10 mouse cellular contexts compared by ENCODE assay signal in the genomic region with DNA sequence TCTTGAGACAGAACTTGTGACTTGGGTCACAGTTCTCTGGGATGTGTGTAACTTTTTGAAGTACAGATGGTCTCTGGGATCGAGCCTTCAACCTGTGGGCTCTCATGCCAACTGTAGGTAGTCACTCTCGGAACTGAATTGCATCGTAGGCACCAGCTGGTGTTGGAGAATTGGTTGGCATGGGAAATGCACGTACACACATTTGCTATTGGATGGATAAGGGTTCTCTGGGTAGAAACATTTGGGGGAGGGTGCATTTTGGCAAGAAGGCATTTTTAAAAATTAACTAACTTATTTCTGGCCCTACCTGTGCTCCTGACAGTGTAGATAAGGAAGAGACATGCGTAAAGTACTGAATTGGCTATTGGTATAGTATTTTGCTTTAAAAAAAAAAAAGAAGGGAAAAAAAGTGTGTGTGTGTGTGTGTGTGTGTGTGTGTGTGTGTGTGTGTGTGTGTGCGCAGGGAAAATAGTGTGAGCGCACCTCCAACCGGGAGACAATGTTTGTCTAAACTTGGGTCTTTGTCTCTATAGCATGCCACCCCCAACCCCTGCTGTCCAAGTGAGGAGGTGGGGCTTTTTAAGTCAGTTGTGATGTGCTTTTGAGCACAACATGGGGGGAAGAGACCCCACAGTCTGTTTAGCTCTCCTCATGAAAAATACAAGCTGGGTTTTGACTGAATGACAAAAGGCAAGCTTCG. TPM values are rescaled to one million over a fixed set of nuclear protein-coding genes. Genes with fewer than 3 reads are reported as not detected.
DNase-seq lines count a peak whose midpoint lies in the region; ATAC-seq lines count a peak whose summit lies in the region.
"Had no signal": no experiment of that assay in that cellular context is flagged by ENCODE, and none has a peak within 500 bp of the region (broad histone marks: within the 10 kb centered on the region; RNA-seq: fewer than 3 reads in every experiment).

No protein-coding gene starts in this region.

- WGBS in heart, embryonic 14.5 days, result 76% methylated on average over 9 of the region's 9 CpGs
- 48% methylated on average over 9 of the region's 9 CpGs for WGBS in hindbrain, embryonic 15.5 days
- 51% methylated on average over 9 of the region's 9 CpGs for WGBS in midbrain, embryonic 14.5 days

- peak overlapping the region; percentile 44; the same call in 1 of the 2 replicates for H3K9ac ChIP-seq in heart, embryonic 14.5 days (ENCODE audit: low read length)
- H3K9ac ChIP-seq in hindbrain, embryonic 15.5 days, result no peak overlapping the region
- no peak overlapping the region for H3K9ac ChIP-seq in midbrain, embryonic 14.5 days (replicated peaks; ENCODE audit: low read length)

- H3K4me3 ChIP-seq in heart, embryonic 14.5 days (ENCODE audit: control insufficient read depth in 1 of 2, insufficient read depth in 1 of 2, low read depth in 1 of 2, low read length in 2 of 2), result peak overlapping the region in 1 of 2 experiments; percentile 1; a peak in 2 of 4 replicates
- H3K4me3 ChIP-seq in brown adipose tissue, adult 24 weeks (ENCODE audit: insufficient read depth, low read depth, low read length), result no peak overlapping the region
- no peak overlapping the region for H3K4me3 ChIP-seq in hindbrain, embryonic 15.5 days
- H3K4me3 ChIP-seq in midbrain, embryonic 14.5 days (replicated peaks; ENCODE audit: low read depth, low read length), result no peak overlapping the region

- peak overlapping the region; percentile 69 to 92 for H3K27ac ChIP-seq in heart, embryonic 14.5 days (replicated peaks in 1 of 2; ENCODE audit: control insufficient read depth in 1 of 2, insufficient read depth in 1 of 2, low read depth in 2 of 2, low read length in 2 of 2)
- H3K27ac ChIP-seq in brown adipose tissue, adult 24 weeks (replicated peaks; ENCODE audit: low read depth, low read length), result peak overlapping the region; percentile 73
- H3K27ac ChIP-seq in hindbrain, embryonic 15.5 days (replicated peaks), result peak overlapping the region; percentile 69
- H3K27ac ChIP-seq in midbrain, embryonic 14.5 days (replicated peaks; ENCODE audit: low read depth, low read length), result peak overlapping the region; percentile 20

- H3K9me3 ChIP-seq in heart, embryonic 14.5 days (ENCODE audit: control insufficient read depth, low read length), result no peaks in the 10 kb centered on the region
- no peaks in the 10 kb centered on the region for H3K9me3 ChIP-seq in hindbrain, embryonic 15.5 days
- no peaks in the 10 kb centered on the region for H3K9me3 ChIP-seq in midbrain, embryonic 14.5 days (ENCODE audit: control insufficient read depth, low read length)

- H3K4me2 ChIP-seq in heart, embryonic 14.5 days (ENCODE audit: low read length), result peak overlapping the region; percentile 50
- peak overlapping the region; percentile 37 for H3K4me2 ChIP-seq in hindbrain, embryonic 15.5 days
- 0 out of 2 replicates have a peak overlapping the region, but pooled peaks have one; percentile 16 for H3K4me2 ChIP-seq in midbrain, embryonic 14.5 days (ENCODE audit: low read length)

- no peak for DNase-seq in heart, adult 8-10 months (ENCODE audit: low spot score)
- no peak for DNase-seq in midbrain, embryonic 14.5 days
- no peak for DNase-seq in left cerebral cortex, adult 18-20 months (ENCODE audit: low spot score in 2 of 2)
- no peak for DNase-seq in natural killer cell, adult 2 months (ENCODE audit: low spot score in 2 of 2)
- DNase-seq in kidney, adult 8-10 months, result no peak

- no peaks in the 10 kb centered on the region for H3K36me3 ChIP-seq in heart, embryonic 14.5 days (ENCODE audit: control insufficient read depth, insufficient read depth, low read length)
- no peaks in the 10 kb centered on the region for H3K36me3 ChIP-seq in hindbrain, embryonic 15.5 days
- H3K36me3 ChIP-seq in midbrain, embryonic 14.5 days (ENCODE audit: control insufficient read depth, insufficient read depth, low read length), result no peaks in the 10 kb centered on the region

- H3K4me1 ChIP-seq in heart, embryonic 14.5 days (ENCODE audit: control insufficient read depth in 2 of 2, insufficient read depth in 2 of 2, low read length in 2 of 2), result peaks cover 11 to 13% of the 10 kb centered on the region in 2 experiments
- H3K4me1 ChIP-seq in brown adipose tissue, adult 24 weeks (ENCODE audit: control insufficient read depth, insufficient read depth, insufficient read length, low read length), result peaks cover 13% of the 10 kb centered on the region
- peaks cover 24% of the 10 kb centered on the region for H3K4me1 ChIP-seq in hindbrain, embryonic 15.5 days (replicated peaks)
- H3K4me1 ChIP-seq in midbrain, embryonic 14.5 days (ENCODE audit: control insufficient read depth, insufficient read depth, low read length), result peaks cover 21% of the 10 kb centered on the region

- H3K27me3 ChIP-seq in heart, embryonic 14.5 days (ENCODE audit: control insufficient read depth, insufficient read depth, low read length), result no peaks in the 10 kb centered on the region
- H3K27me3 ChIP-seq in hindbrain, embryonic 15.5 days, result no peaks in the 10 kb centered on the region
- no peaks in the 10 kb centered on the region for H3K27me3 ChIP-seq in midbrain, embryonic 14.5 days (ENCODE audit: control insufficient read depth, insufficient read depth, low read length)

- no peak for ATAC-seq in heart, embryonic 14.5 days (ENCODE audit: insufficient number of reproducible peaks, insufficient read depth, low FRiP score, low read depth)
- no peak for ATAC-seq in hindbrain, embryonic 15.5 days (ENCODE audit: low FRiP score, low read depth)
- ATAC-seq in midbrain, embryonic 14.5 days (ENCODE audit: low FRiP score, low TSS enrichment), result peak; percentile 46; the same call in 1 of the 2 replicates

RNA-seq across cellular contexts. Expression of a gene that starts 26.0 kb away (rescaled TPM):
- 57.0 and 62.4 TPM in 2 replicates for polyA plus RNA-seq in heart, embryonic 14.5 days (2014; fragmentation: Nextera tagmentation; extraction: Ambion mirVana)
- 10 to 100 TPM; 37.4 to 51.6 (median 46.4) TPM for total RNA-seq in heart, adult 8-10 months (2022)
- polyA plus RNA-seq in brown adipose tissue, adult 24 weeks (2012; ENCODE audit: insufficient read depth, insufficient read length, missing spikeins), result 33.4 and 36.3 TPM in 2 replicates
- polyA plus RNA-seq in hindbrain, embryonic 15.5 days (2015; fragmentation: Nextera tagmentation; extraction: Ambion mirVana), result 94.7 and 100 TPM in 2 replicates
- 90.8 and 92.9 TPM in 2 replicates for polyA plus RNA-seq in midbrain, embryonic 14.5 days (2014; fragmentation: Nextera tagmentation; extraction: Ambion mirVana)
- 100 to 1,000 TPM; 175 to 214 TPM for total RNA-seq in left cerebral cortex, adult 18-20 months (2021)

RNA-seq across cellular contexts. Expression of a gene that starts 36.9 kb away (rescaled TPM):
- polyA plus RNA-seq in heart, embryonic 14.5 days (2014; fragmentation: Nextera tagmentation; extraction: Ambion mirVana), result 0.20 TPM in 1 of 2 replicates, not detected in the other
- total RNA-seq in heart, adult 8-10 months (2022), result not detected
- not detected in 2 replicates for polyA plus RNA-seq in brown adipose tissue, adult 24 weeks (2012; ENCODE audit: insufficient read depth, insufficient read length, missing spikeins)
- 3.7 and 3.8 TPM in 2 replicates for polyA plus RNA-seq in hindbrain, embryonic 15.5 days (2015; fragmentation: Nextera tagmentation; extraction: Ambion mirVana)
- 0.22 TPM in 1 of 2 replicates, not detected in the other for polyA plus RNA-seq in midbrain, embryonic 14.5 days (2014; fragmentation: Nextera tagmentation; extraction: Ambion mirVana)
- total RNA-seq in left cerebral cortex, adult 18-20 months (2021), result 1 to 10 TPM in 1 of 2 experiments, under 1 TPM in 1; 0.94 to 2.4 TPM
- total RNA-seq: gastrocnemius, adult 8-10 months had no signal
- polyA plus RNA-seq: small intestine, adult 2 months had no signal

Comparison
In these comparisons a context has a peak if more than half of its experiments do, and no peak if none do; other contexts are left out.
1. H3K27ac ChIP-seq: peak in every context shown above with its lines; median percentile 80 in heart, embryonic 14.5 days; 73 in brown adipose tissue, adult 24 weeks; 69 in hindbrain, embryonic 15.5 days; 20 in midbrain, embryonic 14.5 days.